Mouse (Mus musculus): ENCODE measurements at regions not wholly inside any gene's neighbourhood (a gene's known extent, or its start where the extent isn't known, plus 50 kb on each side); places are given as distances from the start of the nearest gene placed in this dataset.
A peak's percentile ranks its signal among the peaks of the same experiment; 100 is the strongest.

DNA sequence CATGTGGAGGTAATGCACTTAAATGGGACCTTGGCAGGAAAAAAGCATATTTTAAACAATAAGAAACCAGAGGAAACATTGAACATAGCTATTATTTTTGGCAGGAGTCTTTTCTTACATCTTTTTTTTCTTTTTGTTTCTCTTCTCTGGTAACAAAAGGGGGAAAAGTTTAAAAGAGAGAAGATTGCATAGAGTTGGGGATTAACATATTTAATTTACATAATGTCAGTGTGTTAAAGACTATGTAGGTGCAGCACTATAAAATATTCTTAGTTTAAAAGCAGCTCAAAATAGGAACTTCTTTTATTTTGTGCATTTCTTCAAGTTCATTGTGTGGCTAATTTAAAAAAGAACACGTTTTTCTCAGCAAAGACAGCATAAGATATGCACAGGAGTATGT, 1087.5 kb downstream of the Cdh11 start:
- H3K27me3 ChIP-seq (ENCODE audit: insufficient read depth, poor library complexity, severe bottlenecking), result no peaks in the 10 kb centered on the region
- H3K9me3 ChIP-seq, result no peaks in the 10 kb centered on the region
- H3K4me3 ChIP-seq, result no peak overlapping the region
- no peaks in the 10 kb centered on the region for H3K4me1 ChIP-seq (replicated peaks)
- no peaks in the 10 kb centered on the region for H3K36me3 ChIP-seq
- no peak for DNase-seq (ENCODE audit: low spot score)
- WGBS, result 38% methylated on average over 1 of the region's 1 CpGs
- H3K27ac ChIP-seq, result no peak overlapping the region

GRCm38 (mm10) chr8:101690901-101691300, 1094.5 kb downstream of the Cdh11 start:
- 90% methylated on average over 1 of the region's 1 CpGs for WGBS
- DNase-seq (ENCODE audit: low spot score), result no peak
- H3K27me3 ChIP-seq (ENCODE audit: insufficient read depth, poor library complexity, severe bottlenecking), result no peaks in the 10 kb centered on the region
- no peak overlapping the region for H3K4me3 ChIP-seq
- H3K4me1 ChIP-seq (replicated peaks), result no peaks in the 10 kb centered on the region
- no peak overlapping the region for H3K27ac ChIP-seq
- H3K36me3 ChIP-seq, result no peaks in the 10 kb centered on the region
- H3K9me3 ChIP-seq, result no peaks in the 10 kb centered on the region

- H3K36me3 ChIP-seq, result no peaks in the 10 kb centered on the region
- no peaks in the 10 kb centered on the region for H3K27me3 ChIP-seq (ENCODE audit: insufficient read depth, poor library complexity, severe bottlenecking)
- H3K27ac ChIP-seq, result no peak overlapping the region
- no peaks in the 10 kb centered on the region for H3K9me3 ChIP-seq
- no peak overlapping the region for H3K4me3 ChIP-seq
- H3K4me1 ChIP-seq (replicated peaks), result no peaks in the 10 kb centered on the region
- DNase-seq (ENCODE audit: low spot score), result no peak
- WGBS, result 81% methylated on average over 2 of the region's 2 CpGs
Measured at GRCm38 (mm10) chr8:101668921-101669320, 1116.5 kb downstream of the Cdh11 start.

DNA sequence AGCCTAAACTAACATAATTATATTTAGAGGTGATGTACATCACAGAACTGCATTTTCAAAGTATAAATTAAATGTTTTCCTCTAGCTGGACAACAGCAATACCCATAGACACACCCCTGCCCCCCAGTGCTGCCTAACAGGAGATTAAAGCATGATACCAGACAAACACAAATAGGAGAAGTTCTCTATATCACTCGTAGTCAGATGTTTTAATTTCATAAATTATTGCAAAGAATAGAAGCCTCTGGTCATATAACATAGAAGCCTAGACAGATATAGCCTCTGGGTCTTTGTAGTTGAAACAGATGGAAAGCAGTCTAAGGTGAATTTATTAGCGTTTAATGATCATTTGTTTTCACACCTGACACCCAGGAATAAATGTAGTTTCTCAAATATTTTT, 1122.6 kb downstream of the Cdh11 start:
- no peak overlapping the region for H3K4me3 ChIP-seq
- no peaks in the 10 kb centered on the region for H3K9me3 ChIP-seq
- no peaks in the 10 kb centered on the region for H3K36me3 ChIP-seq
- H3K27me3 ChIP-seq (ENCODE audit: insufficient read depth, poor library complexity, severe bottlenecking), result no peaks in the 10 kb centered on the region
- WGBS, result 69% methylated on average over 2 of the region's 2 CpGs
- H3K4me1 ChIP-seq (replicated peaks), result no peaks in the 10 kb centered on the region
- no peak overlapping the region for H3K27ac ChIP-seq
- DNase-seq (ENCODE audit: low spot score), result no peak

- H3K4me1 ChIP-seq (replicated peaks), result no peaks in the 10 kb centered on the region
- DNase-seq (ENCODE audit: low spot score), result no peak
- H3K27ac ChIP-seq, result no peak overlapping the region
- no peaks in the 10 kb centered on the region for H3K9me3 ChIP-seq
- no peaks in the 10 kb centered on the region for H3K36me3 ChIP-seq
- H3K27me3 ChIP-seq (ENCODE audit: insufficient read depth, poor library complexity, severe bottlenecking), result no peaks in the 10 kb centered on the region
- WGBS, result 64% methylated on average over 2 of the region's 2 CpGs
- H3K4me3 ChIP-seq, result no peak overlapping the region
Measured at GRCm38 (mm10) chr8:101655292-101655691, 1130.2 kb downstream of the Cdh11 start.

DNA sequence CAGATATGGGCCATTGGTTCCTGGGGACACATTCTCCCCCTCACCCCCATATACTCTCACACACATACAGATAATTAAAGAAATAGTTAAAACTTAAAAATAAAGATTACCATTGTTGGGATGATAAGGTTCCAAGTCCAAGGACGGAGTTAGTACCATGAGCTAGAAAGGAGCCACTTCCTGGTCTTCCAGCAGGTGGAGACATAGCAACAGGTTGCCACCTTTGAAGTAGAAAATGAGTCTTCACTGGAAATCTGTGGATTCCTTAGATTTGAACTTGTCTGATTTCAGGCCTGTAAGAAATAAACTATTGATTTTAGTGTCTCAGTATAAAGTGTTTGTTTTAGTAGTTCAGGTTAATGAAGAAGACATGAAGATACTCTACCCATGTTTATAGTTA, 1156.6 kb downstream of the Cdh11 start:
- Histone ChIP-seq H3K27ac (no peak overlapping the region), H3K4me3 (no peak overlapping the region), H3K36me3 (no peaks in the 10 kb centered on the region), H3K27me3 (ENCODE audit: insufficient read depth, poor library complexity, severe bottlenecking) (no peaks in the 10 kb centered on the region), H3K4me1 (replicated peaks) (no peaks in the 10 kb centered on the region), H3K9me3 (no peaks in the 10 kb centered on the region)
- peak; percentile 9 for DNase-seq (ENCODE audit: low spot score)
- 44% methylated on average over 1 of the region's 1 CpGs for WGBS

GRCm38 (mm10) chr8:101621941-101622340, 1163.5 kb downstream of the Cdh11 start:
- Histone ChIP-seq H3K9me3 (no peaks in the 10 kb centered on the region), H3K4me1 (replicated peaks) (no peaks in the 10 kb centered on the region), H3K36me3 (no peaks in the 10 kb centered on the region), H3K4me3 (no peak overlapping the region), H3K27ac (no peak overlapping the region), H3K27me3 (ENCODE audit: insufficient read depth, poor library complexity, severe bottlenecking) (no peaks in the 10 kb centered on the region)
- 86% methylated on average over 1 of the region's 1 CpGs for WGBS
- no peak for DNase-seq (ENCODE audit: low spot score)

- H3K4me1 ChIP-seq (replicated peaks), result no peaks in the 10 kb centered on the region
- H3K4me3 ChIP-seq, result no peak overlapping the region
- no peaks in the 10 kb centered on the region for H3K36me3 ChIP-seq
- H3K9me3 ChIP-seq, result no peaks in the 10 kb centered on the region
- H3K27ac ChIP-seq, result no peak overlapping the region
- no peak for DNase-seq (ENCODE audit: low spot score)
- no peaks in the 10 kb centered on the region for H3K27me3 ChIP-seq (ENCODE audit: insufficient read depth, poor library complexity, severe bottlenecking)
Measured at GRCm38 (mm10) chr8:101591115-101591514, 1194.3 kb downstream of the Cdh11 start.

DNA sequence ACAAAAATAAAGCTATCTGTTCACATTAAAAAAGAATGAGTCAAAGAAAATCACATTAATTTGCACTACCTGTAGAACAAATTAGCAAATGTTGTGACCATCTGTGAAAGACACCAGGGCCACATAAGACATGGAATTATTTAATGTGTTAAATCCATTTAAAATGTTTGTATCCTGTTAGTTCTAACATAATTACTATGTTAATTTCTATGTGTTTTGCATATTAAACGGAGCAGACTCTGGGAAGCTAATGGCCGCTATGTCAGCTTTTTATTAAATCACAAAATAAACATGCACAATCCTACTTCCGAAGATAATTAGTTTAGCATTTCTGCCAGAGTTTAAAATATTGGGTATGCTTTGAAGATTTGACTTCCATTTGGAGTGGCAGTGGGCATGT, 1194.8 kb downstream of the Cdh11 start:
- Histone ChIP-seq H3K4me1 (replicated peaks) (no peaks in the 10 kb centered on the region), H3K9me3 (no peaks in the 10 kb centered on the region), H3K27ac (no peak overlapping the region), H3K27me3 (ENCODE audit: insufficient read depth, poor library complexity, severe bottlenecking) (no peaks in the 10 kb centered on the region), H3K4me3 (no peak overlapping the region), H3K36me3 (no peaks in the 10 kb centered on the region)
- DNase-seq (ENCODE audit: low spot score), result no peak
- WGBS, result 87% methylated on average over 3 of the region's 3 CpGs

DNA sequence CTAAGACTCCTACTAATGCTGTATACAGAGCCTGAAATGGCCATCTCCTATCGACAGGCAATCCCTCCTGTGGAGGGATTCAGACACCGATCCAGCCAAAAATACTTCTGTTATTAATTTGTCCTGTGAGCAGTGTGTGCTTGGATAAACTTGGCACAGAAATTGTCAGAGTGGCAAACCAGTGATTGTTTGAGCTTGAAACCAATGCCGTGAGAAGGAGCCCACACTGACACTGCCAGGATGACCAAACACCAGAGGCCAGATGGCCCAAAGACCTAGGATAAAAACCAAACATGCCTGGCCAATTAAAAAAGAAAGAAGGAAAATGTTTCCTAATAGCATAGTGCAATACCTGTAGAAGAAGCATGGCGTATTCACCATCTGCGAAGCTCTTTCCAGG, 1221.0 kb downstream of the Cdh11 start:
- Histone ChIP-seq H3K4me3 (no peak overlapping the region), H3K27ac (no peak overlapping the region), H3K27me3 (ENCODE audit: insufficient read depth, poor library complexity, severe bottlenecking) (no peaks in the 10 kb centered on the region), H3K4me1 (replicated peaks) (no peaks in the 10 kb centered on the region), H3K36me3 (no peaks in the 10 kb centered on the region), H3K9me3 (no peaks in the 10 kb centered on the region)
- WGBS, result 91% methylated on average over 5 of the region's 5 CpGs
- no peak for DNase-seq (ENCODE audit: low spot score)

DNA sequence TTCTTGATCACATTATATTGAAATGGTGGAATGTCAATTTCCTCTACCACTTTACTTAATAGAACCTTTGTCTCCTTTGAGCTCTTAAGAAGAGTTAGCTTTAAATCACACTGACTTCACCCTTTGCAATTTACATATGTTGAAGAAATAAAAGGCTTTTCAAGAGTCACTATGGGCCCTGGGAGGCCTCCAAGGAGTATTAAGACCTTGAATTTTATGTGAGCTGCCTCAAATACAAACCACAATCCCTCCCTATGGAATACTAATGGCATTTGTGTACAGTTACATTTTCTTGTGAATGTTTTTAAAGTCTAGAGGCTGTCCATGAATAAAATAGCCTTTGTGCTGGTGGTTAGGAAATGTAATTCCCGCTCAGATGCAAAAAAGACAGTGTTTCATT, 1262.7 kb downstream of the Cdh11 start:
- no peaks in the 10 kb centered on the region for H3K27me3 ChIP-seq (ENCODE audit: insufficient read depth, poor library complexity, severe bottlenecking)
- no peaks in the 10 kb centered on the region for H3K9me3 ChIP-seq
- H3K27ac ChIP-seq, result no peak overlapping the region
- no peaks in the 10 kb centered on the region for H3K36me3 ChIP-seq
- H3K4me3 ChIP-seq, result no peak overlapping the region
- no peaks in the 10 kb centered on the region for H3K4me1 ChIP-seq (replicated peaks)
- WGBS, result 79% methylated on average over 1 of the region's 1 CpGs
- DNase-seq (ENCODE audit: low spot score), result no peak

GRCm38 (mm10) chr8:101478554-101479314, 1306.7 kb downstream of the Cdh11 start:
- H3K27ac ChIP-seq, result no peak overlapping the region
- WGBS, result 83% methylated on average over 2 of the region's 2 CpGs
- no peaks in the 10 kb centered on the region for H3K9me3 ChIP-seq
- H3K36me3 ChIP-seq, result no peaks in the 10 kb centered on the region
- H3K4me3 ChIP-seq, result no peak overlapping the region
- H3K27me3 ChIP-seq (ENCODE audit: insufficient read depth, poor library complexity, severe bottlenecking), result no peaks in the 10 kb centered on the region
- H3K4me1 ChIP-seq (replicated peaks), result no peaks in the 10 kb centered on the region
- no peak for DNase-seq (ENCODE audit: low spot score)

GRCm38 (mm10) chr8:101466363-101466762, 1319.1 kb downstream of the Cdh11 start:
- Histone ChIP-seq H3K9me3 (no peaks in the 10 kb centered on the region), H3K27me3 (ENCODE audit: insufficient read depth, poor library complexity, severe bottlenecking) (no peaks in the 10 kb centered on the region), H3K4me3 (no peak overlapping the region), H3K4me1 (replicated peaks) (no peaks in the 10 kb centered on the region), H3K27ac (no peak overlapping the region), H3K36me3 (no peaks in the 10 kb centered on the region)
- no peak for DNase-seq (ENCODE audit: low spot score)
- 88% methylated on average over 3 of the region's 3 CpGs for WGBS

GRCm38 (mm10) chr8:101462515-101462914, 1322.9 kb downstream of the Cdh11 start:
- no peak overlapping the region for H3K27ac ChIP-seq
- DNase-seq (ENCODE audit: low spot score), result no peak
- 91% methylated on average over 1 of the region's 1 CpGs for WGBS
- H3K27me3 ChIP-seq (ENCODE audit: insufficient read depth, poor library complexity, severe bottlenecking), result no peaks in the 10 kb centered on the region
- no peaks in the 10 kb centered on the region for H3K4me1 ChIP-seq (replicated peaks)
- no peak overlapping the region for H3K4me3 ChIP-seq
- H3K36me3 ChIP-seq, result no peaks in the 10 kb centered on the region
- no peaks in the 10 kb centered on the region for H3K9me3 ChIP-seq

All from hindbrain, embryonic 10.5 days (tissue).